Mouse (Mus musculus) MEL (cell line): ENCODE results near the gene Gm26938.

ENCODE experiments used
- ETS1 ChIP-seq: IDR thresholded peaks from 2 replicates; pipeline ENCODE4 v1.6.1; 2012; ENCODE audit warnings: low read depth, mild to moderate bottlenecking, inconsistent platforms, low read length, improper control_type of control experiment, moderate library complexity
- POLR2A ChIP-seq, 2 experiments: IDR thresholded peaks; 2 replicates each; pipeline ENCODE4 v1.6.1; 2011 to 2012; ENCODE audit warnings: low read length in 2 of 2, mild to moderate bottlenecking in 2 of 2, control low read depth in 1 of 2, improper control_type of control experiment in 1 of 2, low read depth in 1 of 2, moderate library complexity in 1 of 2; ENCODE audit not compliant: control insufficient read depth in 1 of 2, insufficient read depth in 1 of 2, poor library complexity in 1 of 2

DNA sequence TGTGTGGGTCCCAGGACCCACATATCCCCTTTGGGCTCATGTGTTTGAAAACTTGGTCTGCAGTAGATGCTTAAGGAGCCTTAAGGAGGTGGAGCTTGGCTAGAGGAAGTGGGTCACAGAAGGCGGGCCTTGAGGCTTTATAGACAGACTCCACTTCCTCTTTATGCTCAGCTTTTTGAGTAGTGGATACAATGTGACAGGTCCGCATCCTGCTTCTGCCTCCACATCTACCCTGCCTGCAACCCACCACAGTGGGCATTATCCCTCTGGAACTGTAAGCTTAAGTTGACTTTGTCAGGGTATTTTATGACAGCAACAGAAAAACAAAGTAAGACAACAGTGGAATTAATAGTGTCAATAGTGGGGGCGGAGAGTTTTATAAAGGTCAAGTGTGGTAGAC lies 4.5 kb upstream of the Gm26938 start:
- TF ChIP-seq POLR2A (IDR thresholded peaks at IDR 0.05; ENCODE audit: control insufficient read depth in 1 of 2, insufficient read depth in 1 of 2, low read depth in 1 of 2, low read length in 2 of 2, poor library complexity in 1 of 2) (peak; percentile 43 to 95; a peak in 2 of 4 replicates), ETS1 (peak; percentile 31; the same call in 1 of the 2 replicates)
